In the genomic region with DNA sequence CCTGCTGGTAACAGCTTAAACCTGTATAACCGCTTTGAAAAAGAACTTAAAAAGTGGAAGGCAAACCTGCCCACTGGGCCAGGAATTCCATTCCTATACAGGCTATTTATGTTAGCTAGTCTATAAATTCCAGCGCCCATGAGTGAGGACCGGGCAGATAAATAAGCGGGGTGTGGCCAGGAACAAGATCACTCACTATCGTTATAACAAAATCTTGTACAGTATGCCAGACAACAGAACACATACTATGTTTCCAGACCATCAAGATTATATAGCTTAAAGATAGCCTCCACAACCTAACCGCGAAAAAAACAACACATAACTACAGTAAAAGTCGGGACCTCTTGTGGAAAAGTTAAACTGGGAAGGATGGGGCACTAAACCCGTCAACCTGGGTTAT, we compare ENCODE assay signal across 8 mouse cellular contexts. TPM values are rescaled to one million over a fixed set of nuclear protein-coding genes. Genes with fewer than 3 reads are reported as not detected.
DNase-seq lines count a peak whose midpoint lies in the region; ATAC-seq and TF ChIP-seq lines count a peak whose summit lies in the region.

No protein-coding gene starts in this region.

- peak overlapping the region; percentile 76 for H3K9ac ChIP-seq in lung, embryonic 16.5 days (ENCODE audit: low read length)
- H3K9ac ChIP-seq in embryonic facial prominence, embryonic 12.5 days, result peak overlapping the region; percentile 63
- peak overlapping the region; percentile 67 for H3K9ac ChIP-seq in limb, embryonic 11.5 days (ENCODE audit: low read length)

- H3K9me3 ChIP-seq in lung, embryonic 16.5 days (ENCODE audit: control insufficient read depth, low read length), result no peaks in the 10 kb centered on the region
- H3K9me3 ChIP-seq in embryonic facial prominence, embryonic 12.5 days, result no peaks in the 10 kb centered on the region
- no peaks in the 10 kb centered on the region for H3K9me3 ChIP-seq in limb, embryonic 11.5 days (ENCODE audit: control insufficient read depth, low read length)

- no peak for ATAC-seq in lung, embryonic 16.5 days (ENCODE audit: low read depth)
- ATAC-seq in embryonic facial prominence, embryonic 12.5 days (ENCODE audit: insufficient number of reproducible peaks, insufficient read depth, low FRiP score, low TSS enrichment), result no peak
- no peak for ATAC-seq in limb, embryonic 11.5 days (ENCODE audit: insufficient number of reproducible peaks, low FRiP score, low TSS enrichment, low read depth)
- no peak for ATAC-seq in monocyte, adult 5-6 weeks (replicated peaks; ENCODE audit: insufficient number of reproducible peaks, low FRiP score, low TSS enrichment, poor library complexity, severe bottlenecking)

- no peak for DNase-seq in lung, postnatal 36 days
- DNase-seq in limb, embryonic 11.5 days (ENCODE audit: low spot score), result no peak
- DNase-seq in frontal cortex, postnatal 25 days (ENCODE audit: low spot score in 2 of 2), result no peak
- no peak for DNase-seq in cerebellum, postnatal 10 days

- H3K27ac ChIP-seq in lung, embryonic 16.5 days (ENCODE audit: low read length), result peak overlapping the region; percentile 93
- peak overlapping the region; percentile 78 for H3K27ac ChIP-seq in embryonic facial prominence, embryonic 12.5 days
- peak overlapping the region; percentile 70; the same call in 1 of the 2 replicates for H3K27ac ChIP-seq in limb, embryonic 11.5 days (replicated peaks; ENCODE audit: low read depth, low read length)
- H3K27ac ChIP-seq in olfactory bulb, adult 2 months (ENCODE audit: insufficient read depth, low read depth, low read length), result peak overlapping the region; percentile 43; the same call in 1 of the 2 replicates

- TF ChIP-seq CTCF in olfactory bulb, adult 2 months (IDR thresholded peaks at IDR 0.05; ENCODE audit: insufficient read depth, low read depth, low read length), result no peak

- H3K27me3 ChIP-seq in lung, embryonic 16.5 days (ENCODE audit: control insufficient read depth, insufficient read depth, low read depth, low read length), result no peaks in the 10 kb centered on the region
- no peaks in the 10 kb centered on the region for H3K27me3 ChIP-seq in embryonic facial prominence, embryonic 12.5 days
- H3K27me3 ChIP-seq in limb, embryonic 11.5 days (ENCODE audit: control insufficient read depth, insufficient read depth, low read length), result no peaks in the 10 kb centered on the region

- TF ChIP-seq POLR2A in olfactory bulb, adult 2 months (IDR thresholded peaks at IDR 0.05; ENCODE audit: insufficient read depth, low read depth, low read length), result no peak

- H3K4me1 ChIP-seq in lung, embryonic 16.5 days (replicated peaks; ENCODE audit: control insufficient read depth, insufficient read depth, low read length), result peaks cover 20% of the 10 kb centered on the region
- peaks cover 18% of the 10 kb centered on the region for H3K4me1 ChIP-seq in embryonic facial prominence, embryonic 12.5 days
- H3K4me1 ChIP-seq in limb, embryonic 11.5 days (ENCODE audit: control insufficient read depth, insufficient read depth, low read length), result peaks cover 10% of the 10 kb centered on the region; the same call in 1 of the 2 replicates
- H3K4me1 ChIP-seq in olfactory bulb, adult 2 months (ENCODE audit: control insufficient read depth, insufficient read depth, low read length), result peaks cover 3% of the 10 kb centered on the region

- peaks cover 9% of the 10 kb centered on the region for H3K36me3 ChIP-seq in lung, embryonic 16.5 days (ENCODE audit: control insufficient read depth, insufficient read depth, low read length)
- peaks cover 21% of the 10 kb centered on the region for H3K36me3 ChIP-seq in embryonic facial prominence, embryonic 12.5 days
- peaks cover under 1% of the 10 kb centered on the region; the same call in 1 of the 2 replicates for H3K36me3 ChIP-seq in limb, embryonic 11.5 days (ENCODE audit: control insufficient read depth, insufficient read depth, low read length)

- H3K4me3 ChIP-seq in lung, embryonic 16.5 days (ENCODE audit: low read length), result peak overlapping the region; percentile 68
- peak overlapping the region; percentile 79 for H3K4me3 ChIP-seq in embryonic facial prominence, embryonic 12.5 days
- H3K4me3 ChIP-seq in limb, embryonic 11.5 days (ENCODE audit: low read depth, low read length), result peak overlapping the region; percentile 71
- H3K4me3 ChIP-seq in olfactory bulb, adult 2 months (ENCODE audit: insufficient read depth, low read depth, low read length), result peak overlapping the region; percentile 82

- 1% methylated on average over 9 of the region's 9 CpGs for WGBS in lung, embryonic 16.5 days
- WGBS in embryonic facial prominence, embryonic 12.5 days, result 2% methylated on average over 9 of the region's 9 CpGs
- 3% methylated on average over 9 of the region's 9 CpGs for WGBS in limb, embryonic 11.5 days
- 1% methylated on average over 9 of the region's 9 CpGs for WGBS in olfactory bulb, adult 2 months

- H3K4me2 ChIP-seq in lung, embryonic 16.5 days (ENCODE audit: low read depth, low read length), result peak overlapping the region; percentile 76
- peak overlapping the region; percentile 76 for H3K4me2 ChIP-seq in embryonic facial prominence, embryonic 12.5 days (replicated peaks)
- H3K4me2 ChIP-seq in limb, embryonic 11.5 days (ENCODE audit: low read depth, severe bottlenecking), result peak overlapping the region; percentile 75

RNA-seq across cellular contexts. Expression of gene Aimp2, which starts 0.7 kb away (rescaled TPM):
- 79.8 and 81.7 TPM in 2 replicates for polyA plus RNA-seq in lung, embryonic 16.5 days (2015; fragmentation: Nextera tagmentation; extraction: Ambion mirVana)
- polyA plus RNA-seq in embryonic facial prominence, embryonic 12.5 days (2016; fragmentation: Nextera tagmentation; extraction: Ambion mirVana), result 89.4 and 95.2 TPM in 2 replicates
- polyA plus RNA-seq in limb, embryonic 11.5 days (2014; fragmentation: Nextera tagmentation; extraction: Ambion mirVana), result 111 and 114 TPM in 2 replicates
- polyA plus RNA-seq in olfactory bulb, adult 2 months (2012; ENCODE audit: insufficient read depth, insufficient read length, low replicate concordance, missing spikeins), result not detected in 2 replicates
- total RNA-seq in monocyte, adult 5-6 weeks (2017), result 4.3 to 18.0 TPM (median 11.7 TPM) in 3 replicates

RNA-seq across cellular contexts. Expression of gene Pms2, which starts 0.8 kb away (rescaled TPM):
- polyA plus RNA-seq in lung, embryonic 16.5 days (2015; fragmentation: Nextera tagmentation; extraction: Ambion mirVana), result 22.4 and 25.9 TPM in 2 replicates
- 34.4 and 40.4 TPM in 2 replicates for polyA plus RNA-seq in embryonic facial prominence, embryonic 12.5 days (2016; fragmentation: Nextera tagmentation; extraction: Ambion mirVana)
- polyA plus RNA-seq in limb, embryonic 11.5 days (2014; fragmentation: Nextera tagmentation; extraction: Ambion mirVana), result 39.1 and 39.3 TPM in 2 replicates
- not detected in 2 replicates for polyA plus RNA-seq in olfactory bulb, adult 2 months (2012; ENCODE audit: insufficient read depth, insufficient read length, low replicate concordance, missing spikeins)
- total RNA-seq in monocyte, adult 5-6 weeks (2017), result 11.8 to 24.5 TPM (median 17.7 TPM) in 3 replicates

RNA-seq across cellular contexts. Expression of gene Ankrd61, which starts 11.4 kb away (rescaled TPM):
- 0.35 and 0.36 TPM in 2 replicates for polyA plus RNA-seq in lung, embryonic 16.5 days (2015; fragmentation: Nextera tagmentation; extraction: Ambion mirVana)
- polyA plus RNA-seq in embryonic facial prominence, embryonic 12.5 days (2016; fragmentation: Nextera tagmentation; extraction: Ambion mirVana), result 0.36 TPM in 2 replicates
- 0.21 TPM in 2 replicates for polyA plus RNA-seq in limb, embryonic 11.5 days (2014; fragmentation: Nextera tagmentation; extraction: Ambion mirVana)
- polyA plus RNA-seq in olfactory bulb, adult 2 months (2012; ENCODE audit: insufficient read depth, insufficient read length, low replicate concordance, missing spikeins), result not detected in 2 replicates
- total RNA-seq in monocyte, adult 5-6 weeks (2017), result 0.39 to 1.8 TPM in 2 of 3 replicates, not detected in the other

RNA-seq across cellular contexts. Expression of gene Gm42421, which starts 19.0 kb away (rescaled TPM):
- 1.0 TPM in 1 of 2 replicates, not detected in the other for polyA plus RNA-seq in lung, embryonic 16.5 days (2015; fragmentation: Nextera tagmentation; extraction: Ambion mirVana)
- polyA plus RNA-seq in embryonic facial prominence, embryonic 12.5 days (2016; fragmentation: Nextera tagmentation; extraction: Ambion mirVana), result 0.79 and 1.1 TPM in 2 replicates
- 0.69 and 0.87 TPM in 2 replicates for polyA plus RNA-seq in limb, embryonic 11.5 days (2014; fragmentation: Nextera tagmentation; extraction: Ambion mirVana)
- not detected in 2 replicates for polyA plus RNA-seq in olfactory bulb, adult 2 months (2012; ENCODE audit: insufficient read depth, insufficient read length, low replicate concordance, missing spikeins)
- 2.9 TPM in 1 of 3 replicates, not detected in the others for total RNA-seq in monocyte, adult 5-6 weeks (2017)

RNA-seq across cellular contexts. Expression of gene Rsph10b, which starts 23.9 kb away (rescaled TPM):
- 1.8 and 2.1 TPM in 2 replicates for polyA plus RNA-seq in lung, embryonic 16.5 days (2015; fragmentation: Nextera tagmentation; extraction: Ambion mirVana)
- 0.77 and 1.3 TPM in 2 replicates for polyA plus RNA-seq in embryonic facial prominence, embryonic 12.5 days (2016; fragmentation: Nextera tagmentation; extraction: Ambion mirVana)
- polyA plus RNA-seq in limb, embryonic 11.5 days (2014; fragmentation: Nextera tagmentation; extraction: Ambion mirVana), result 0.68 and 0.73 TPM in 2 replicates
- not detected in 2 replicates for polyA plus RNA-seq in olfactory bulb, adult 2 months (2012; ENCODE audit: insufficient read depth, insufficient read length, low replicate concordance, missing spikeins)
- total RNA-seq in monocyte, adult 5-6 weeks (2017), result 0.29 to 1.9 TPM (median 0.32 TPM) in 3 replicates

Comparison
In these comparisons a context has a peak if more than half of its experiments do, and no peak if none do; other contexts are left out.
1. H3K27ac ChIP-seq: peak in every context shown above with its lines; median percentile 93 in lung, embryonic 16.5 days; 78 in embryonic facial prominence, embryonic 12.5 days; 70 in limb, embryonic 11.5 days; 43 in olfactory bulb, adult 2 months.
2. RNA of gene Pms2, which starts 0.8 kb away (polyA plus RNA-seq): 34.4 to 40.4 TPM in embryonic facial prominence, embryonic 12.5 days, 39.1 to 39.3 TPM in limb, embryonic 11.5 days and 22.4 to 25.9 TPM in lung, embryonic 16.5 days; not detected in olfactory bulb, adult 2 months; every median in the first group is over 10 times any median in the second.
3. Peak in every context shown above with its lines, with median percentiles within 50 percentile points of each other: H3K4me2 ChIP-seq, H3K4me3 ChIP-seq and H3K9ac ChIP-seq.